Mouse (Mus musculus): ENCODE data around the gene Helz. TPM values are rescaled to one million over a fixed set of nuclear protein-coding genes. Genes with fewer than 3 reads are reported as not detected.

The Helz gene
- polyA plus RNA-seq, 1 experiment = 16.4 TPM

- DNase-seq (ENCODE audit: low read depth) = peak; percentile 79
- TF ChIP-seq POLR2A (IDR thresholded peaks at IDR 0.05; ENCODE audit: borderline replicate concordance, extremely low read depth, insufficient read depth, insufficient read length, poor library complexity, severe bottlenecking) (no peak), CTCF (IDR thresholded peaks at IDR 0.05; ENCODE audit: borderline replicate concordance, extremely low read depth, insufficient read depth, insufficient read length) (no peak)
Measured at GRCm38 (mm10) chr11:107707897-107708610, 160.3 kb downstream of the Helz start.

GRCm38 (mm10) chr11:107710379-107710778, 162.6 kb downstream of the Helz start:
- DNase-seq (ENCODE audit: low read depth) = no peak
- TF ChIP-seq CTCF (IDR thresholded peaks at IDR 0.05; ENCODE audit: borderline replicate concordance, extremely low read depth, insufficient read depth, insufficient read length) (no peak), POLR2A (IDR thresholded peaks at IDR 0.05; ENCODE audit: borderline replicate concordance, extremely low read depth, insufficient read depth, insufficient read length, poor library complexity, severe bottlenecking) (no peak)

- TF ChIP-seq POLR2A (IDR thresholded peaks at IDR 0.05; ENCODE audit: borderline replicate concordance, extremely low read depth, insufficient read depth, insufficient read length, poor library complexity, severe bottlenecking) (no peak), CTCF (IDR thresholded peaks at IDR 0.05; ENCODE audit: borderline replicate concordance, extremely low read depth, insufficient read depth, insufficient read length) (no peak)
Measured at GRCm38 (mm10) chr11:107714368-107714767, 166.6 kb downstream of the Helz start.

GRCm38 (mm10) chr11:107716332-107716938, 168.7 kb downstream of the Helz start, which contains the start of gene Cacng1:
TSS of gene Cacng1 (minus strand) at chr11:107716522.
- TF ChIP-seq POLR2A (IDR thresholded peaks at IDR 0.05; ENCODE audit: borderline replicate concordance, extremely low read depth, insufficient read depth, insufficient read length, poor library complexity, severe bottlenecking) (no peak), CTCF (IDR thresholded peaks at IDR 0.05; ENCODE audit: borderline replicate concordance, extremely low read depth, insufficient read depth, insufficient read length) (no peak)

More at GRCm38 (mm10) chr11:107714368-107714767, 166.6 kb downstream of the Helz start:
- DNase-seq (ENCODE audit: low read depth) = no peak

GRCm38 (mm10) chr11:107720264-107721021, 172.7 kb downstream of the Helz start:
- TF ChIP-seq CTCF (IDR thresholded peaks at IDR 0.05; ENCODE audit: borderline replicate concordance, extremely low read depth, insufficient read depth, insufficient read length) (no peak), POLR2A (IDR thresholded peaks at IDR 0.05; ENCODE audit: borderline replicate concordance, extremely low read depth, insufficient read depth, insufficient read length, poor library complexity, severe bottlenecking) (no peak)
- no peak for DNase-seq (ENCODE audit: low read depth)

More at GRCm38 (mm10) chr11:107716332-107716938, 168.7 kb downstream of the Helz start, which contains the start of gene Cacng1:
- DNase-seq (ENCODE audit: low read depth) = no peak

GRCm38 (mm10) chr11:107721057-107721456, 173.3 kb downstream of the Helz start:
- no peak for TF ChIP-seq POLR2A (IDR thresholded peaks at IDR 0.05; ENCODE audit: borderline replicate concordance, extremely low read depth, insufficient read depth, insufficient read length, poor library complexity, severe bottlenecking)
- TF ChIP-seq CTCF (IDR thresholded peaks at IDR 0.05; ENCODE audit: borderline replicate concordance, extremely low read depth, insufficient read depth, insufficient read length) = no peak
- no peak for DNase-seq (ENCODE audit: low read depth)

GRCm38 (mm10) chr11:107724603-107725002, 176.9 kb downstream of the Helz start:
- TF ChIP-seq CTCF (IDR thresholded peaks at IDR 0.05; ENCODE audit: borderline replicate concordance, extremely low read depth, insufficient read depth, insufficient read length) = no peak
- no peak for TF ChIP-seq POLR2A (IDR thresholded peaks at IDR 0.05; ENCODE audit: borderline replicate concordance, extremely low read depth, insufficient read depth, insufficient read length, poor library complexity, severe bottlenecking)
- DNase-seq (ENCODE audit: low read depth) = no peak

- TF ChIP-seq POLR2A (IDR thresholded peaks at IDR 0.05; ENCODE audit: borderline replicate concordance, extremely low read depth, insufficient read depth, insufficient read length, poor library complexity, severe bottlenecking) (no peak), CTCF (IDR thresholded peaks at IDR 0.05; ENCODE audit: borderline replicate concordance, extremely low read depth, insufficient read depth, insufficient read length) (no peak)
- DNase-seq (ENCODE audit: low read depth) = peak; percentile 43
Measured at GRCm38 (mm10) chr11:107728073-107728863, 180.5 kb downstream of the Helz start.

GRCm38 (mm10) chr11:107729141-107729540, 181.4 kb downstream of the Helz start:
- no peak for DNase-seq (ENCODE audit: low read depth)
- no peak for TF ChIP-seq CTCF (IDR thresholded peaks at IDR 0.05; ENCODE audit: borderline replicate concordance, extremely low read depth, insufficient read depth, insufficient read length)
- no peak for TF ChIP-seq POLR2A (IDR thresholded peaks at IDR 0.05; ENCODE audit: borderline replicate concordance, extremely low read depth, insufficient read depth, insufficient read length, poor library complexity, severe bottlenecking)

- TF ChIP-seq CTCF (IDR thresholded peaks at IDR 0.05; ENCODE audit: borderline replicate concordance, extremely low read depth, insufficient read depth, insufficient read length) = no peak
- TF ChIP-seq POLR2A (IDR thresholded peaks at IDR 0.05; ENCODE audit: borderline replicate concordance, extremely low read depth, insufficient read depth, insufficient read length, poor library complexity, severe bottlenecking) = no peak
- DNase-seq (ENCODE audit: low read depth) = no peak
Measured at GRCm38 (mm10) chr11:107730940-107731339, 183.2 kb downstream of the Helz start.

Data from brain, embryonic 14.5 days (tissue).